Mouse (Mus musculus) olfactory bulb, adult 2 months (tissue): ENCODE results near the gene Blcap.

Source experiments
- CTCF ChIP-seq: fragments of 200-500 bp; IDR thresholded peaks from 2 replicates; pipeline ENCODE4 v1.5.1; 2012; ENCODE audit warnings: low read depth, mild to moderate bottlenecking, low read length, moderate library complexity; ENCODE audit not compliant: insufficient read depth
- POLR2A ChIP-seq: fragments of 200-500 bp; IDR thresholded peaks from 2 replicates; pipeline ENCODE4 v1.6.1; 2012; ENCODE audit warnings: mild to moderate bottlenecking, low read depth, low read length, moderate library complexity; ENCODE audit not compliant: insufficient read depth

GRCm38 (mm10) chr2:157544333-157544888 lies 26.7 kb downstream of the Blcap start:
- TF ChIP-seq CTCF (no peak), POLR2A (no peak)
